Mouse (Mus musculus) cerebellum, adult 11-12 months (tissue): ENCODE measurements around the gene Abca15.
"Not testable (repeated sequence)": the region's sequence is repeated elsewhere in the genome, so short reads cannot be mapped to it uniquely, and the experiment has no call there.

Source experiments
- DNase-seq: peaks from one replicate; pipeline ENCODE4 v3.0.0; 2022

The Abca15 gene

GRCm38 (mm10) chr7:120328087-120328793, at the start of gene Abca15:
Gene Abca15, plus strand, starts transcription at chr7:120328670.
- peak; percentile 16 for DNase-seq

- no peak for DNase-seq
Observed at GRCm38 (mm10) chr7:120285286-120285685, 43.2 kb upstream of the Abca15 start.

- peak; percentile 39 for DNase-seq
Observed at GRCm38 (mm10) chr7:120316086-120316485, 12.4 kb upstream of the Abca15 start.

- DNase-seq: no peak
Observed at GRCm38 (mm10) chr7:120322963-120323362, 5.5 kb upstream of the Abca15 start.

GRCm38 (mm10) chr7:120325911-120326310, 2.6 kb upstream of the Abca15 start:
- DNase-seq: not testable (repeated sequence)

GRCm38 (mm10) chr7:120327220-120328073, 1.0 kb upstream of the Abca15 start:
- peak; percentile 15 for DNase-seq

GRCm38 (mm10) chr7:120361159-120361558, 32.7 kb downstream of the Abca15 start:
- DNase-seq: no peak

- DNase-seq: no peak
Observed at GRCm38 (mm10) chr7:120409447-120409846, 81.0 kb downstream of the Abca15 start, which contains the start of gene Abca16. Gene Abca16, plus strand, starts transcription at chr7:120409647.

- peak; percentile 54 for DNase-seq
Observed at GRCm38 (mm10) chr7:120412391-120412790, 83.9 kb downstream of the Abca15 start.

GRCm38 (mm10) chr7:120426625-120427024, 98.2 kb downstream of the Abca15 start:
- DNase-seq: no peak

- no peak for DNase-seq
Observed at GRCm38 (mm10) chr7:120431464-120431863, 103.0 kb downstream of the Abca15 start.
